Mouse (Mus musculus) adrenal gland, postnatal 4 days (tissue): ENCODE measurements around the gene Dpf1. TPM values are rescaled to one million over a fixed set of nuclear protein-coding genes. Genes with fewer than 3 reads are reported as not detected.

Source experiments
- DNase-seq, 2 experiments: peaks; one replicate each; pipeline ENCODE4 v3.0.0; 2021 to 2022; ENCODE audit warnings: low spot score in 2 of 2, mixed read lengths in 2 of 2
- long read RNA-seq, 2 experiments: library from polyadenylated mRNA; stranded (forward); transcript quantifications; one replicate each; pipeline ENCODE4 v2.0.0; 2021
- total RNA-seq, 2 experiments: library from RNA; stranded (reverse); gene quantifications; 2 replicates each; pipeline ENCODE4 v1.2.3; 2021

Gene Dpf1
- total RNA-seq: 1 to 10 TPM; 5.0 to 5.7 TPM
- long read RNA-seq, experiment 1, partial matches to known transcripts: 0 of 1 reads
- long read RNA-seq, experiment 1, other reads (novel, unspliced or antisense): 1 of 1 reads
- long read RNA-seq, experiment 2, partial matches to known transcripts: 1 of 2 reads
- long read RNA-seq, experiment 2, other reads (novel, unspliced or antisense): 1 of 2 reads

GRCm38 (mm10) chr7:29303738-29304462 lies at the start of gene Dpf1:
Gene Dpf1, plus strand, starts transcription at chr7:29303951.
- DNase-seq: peak; percentile 47 to 57

- no peak for DNase-seq
These were observed 47.9 kb upstream of the Dpf1 start for GRCm38 (mm10) chr7:29255875-29256274.

DNA sequence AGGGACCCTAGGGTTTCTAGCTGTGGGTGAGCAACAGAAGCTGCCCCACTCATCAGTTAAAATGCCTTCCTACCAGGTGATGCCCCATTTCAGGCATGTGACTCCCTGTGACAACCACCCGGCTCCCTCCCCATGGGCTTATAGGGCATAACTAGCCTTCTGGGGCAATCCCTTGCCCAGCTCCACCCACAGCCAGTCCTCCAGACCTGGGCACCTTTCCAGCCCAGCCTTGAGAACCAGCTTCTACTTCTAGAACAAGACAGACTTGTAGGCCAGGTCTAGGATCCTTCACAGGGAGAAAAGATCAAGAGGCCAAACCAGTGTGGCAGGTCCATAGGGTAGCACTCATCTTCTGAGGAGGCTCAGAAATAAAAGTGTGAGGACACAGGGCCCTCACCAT lies 46.4 kb upstream of the Dpf1 start:
- DNase-seq: no peak

GRCm38 (mm10) chr7:29259781-29260730 lies 43.7 kb upstream of the Dpf1 start:
- no peak for DNase-seq

DNA sequence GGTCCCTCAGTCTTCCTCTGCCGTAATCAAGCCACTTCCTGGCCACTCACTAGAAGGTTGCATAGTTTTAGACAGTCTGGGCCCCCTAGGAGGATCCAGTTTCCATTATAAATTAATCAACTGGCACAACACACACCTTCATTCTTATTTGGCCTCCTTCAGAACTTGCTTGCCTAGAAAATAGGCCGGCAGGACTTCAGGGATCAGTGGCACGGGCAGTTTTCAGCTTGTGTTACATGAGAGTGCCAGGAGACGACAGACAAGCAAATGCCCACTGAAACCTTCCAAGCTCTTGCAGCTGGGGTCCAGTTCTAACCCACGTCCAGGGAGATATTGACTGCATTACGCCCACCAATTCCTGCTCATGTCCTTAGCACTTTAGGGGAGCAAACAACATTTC lies 41.6 kb upstream of the Dpf1 start:
- no peak for DNase-seq

- no peak for DNase-seq
These were observed 39.9 kb upstream of the Dpf1 start for GRCm38 (mm10) chr7:29263831-29264230.

DNA sequence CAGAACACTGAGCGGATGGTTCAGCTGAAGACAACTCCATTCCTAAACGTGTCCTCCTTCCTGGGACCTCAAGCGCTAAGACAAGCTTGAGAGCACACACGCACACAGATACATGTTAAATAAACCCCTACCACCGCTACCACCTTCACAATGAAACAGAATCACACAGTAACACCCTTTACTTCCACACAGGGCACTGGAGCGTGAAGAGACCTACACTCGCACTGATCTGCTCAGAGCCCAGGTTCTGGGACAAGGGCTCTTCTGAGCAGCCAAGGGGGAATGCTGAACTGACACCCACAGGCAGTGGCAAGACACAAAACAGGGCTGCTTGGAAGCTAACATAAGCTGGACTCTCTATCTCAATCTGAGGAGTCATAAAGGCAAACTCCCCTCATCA lies 38.1 kb upstream of the Dpf1 start:
- no peak for DNase-seq

- DNase-seq: no peak
These were observed 36.8 kb upstream of the Dpf1 start for GRCm38 (mm10) chr7:29266931-29267330.

DNA sequence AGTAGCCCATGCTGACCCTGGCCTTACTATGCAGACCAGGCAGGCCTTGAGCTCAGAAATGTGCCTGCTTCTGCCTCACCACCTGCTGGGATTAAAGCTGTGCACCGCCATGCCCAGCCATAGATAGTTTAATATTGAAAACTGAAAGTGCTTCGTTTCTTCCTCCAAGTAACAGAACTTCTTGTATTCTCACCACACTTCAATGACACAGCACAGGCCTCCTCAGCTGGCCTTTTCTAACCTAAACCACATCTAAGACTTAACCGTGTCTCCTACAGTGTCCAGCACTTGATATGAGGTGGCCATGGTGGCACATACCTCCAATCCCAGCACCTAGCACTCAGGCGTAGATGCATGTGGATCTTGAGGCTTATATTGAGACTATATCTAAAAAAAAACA lies 33.3 kb upstream of the Dpf1 start:
- DNase-seq: no peak

DNA sequence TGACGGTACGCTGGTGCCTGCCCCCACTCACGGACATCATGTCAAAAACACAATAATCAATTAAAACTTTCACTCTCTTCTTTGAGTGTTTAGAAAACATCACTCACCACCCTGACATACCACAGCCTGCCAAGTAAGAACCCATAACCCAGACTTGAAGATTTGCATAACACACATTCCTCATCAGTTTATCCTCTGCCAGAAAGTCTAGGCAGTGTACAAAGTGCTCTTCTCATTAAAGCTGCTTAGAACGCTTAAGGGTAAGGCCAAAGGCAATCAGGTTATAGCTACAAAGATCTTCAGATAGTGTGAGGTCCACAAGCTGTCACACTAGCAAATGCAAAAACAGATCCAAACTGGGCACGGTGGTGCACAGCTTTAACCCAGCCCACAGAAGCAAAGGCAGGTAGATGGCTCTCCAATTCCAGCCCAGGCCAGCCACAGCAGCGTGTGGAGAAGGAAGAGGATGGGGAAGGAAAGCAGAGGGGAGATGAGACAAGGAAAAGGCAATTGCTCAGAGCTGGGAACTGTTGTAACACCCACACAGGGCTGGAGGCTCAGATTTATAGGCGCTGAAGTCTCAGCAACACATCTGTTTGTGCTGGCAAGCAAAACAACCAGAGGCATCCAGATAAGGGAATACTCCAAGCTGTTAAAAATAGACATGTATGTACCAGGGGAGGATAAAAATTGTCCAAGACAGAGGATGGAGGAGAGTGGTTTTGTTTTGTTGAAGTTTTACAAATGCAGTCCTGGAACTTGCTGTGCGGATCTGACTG lies 31.9 kb upstream of the Dpf1 start:
- DNase-seq: no peak

GRCm38 (mm10) chr7:29276715-29277114 lies 27.0 kb upstream of the Dpf1 start:
- DNase-seq: no peak

DNA sequence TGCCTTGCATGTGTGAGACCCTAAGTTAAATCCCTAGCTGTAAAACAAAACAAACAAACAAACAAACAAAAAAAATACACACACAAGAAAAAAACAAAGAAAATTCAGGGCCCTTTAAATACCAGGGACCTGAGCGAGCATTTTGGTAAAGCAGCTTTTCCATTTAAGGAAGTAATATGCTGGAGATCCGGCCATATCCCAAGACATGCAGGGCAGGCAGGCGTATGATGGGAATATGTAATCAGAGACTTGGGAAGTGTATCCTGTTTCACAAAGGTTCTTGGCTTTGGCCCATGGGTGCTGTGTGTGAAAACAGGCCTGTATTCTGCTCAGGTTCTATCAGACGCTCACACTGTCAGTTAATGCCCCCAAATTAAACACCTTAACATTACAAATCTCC lies 26.2 kb upstream of the Dpf1 start:
- DNase-seq: no peak

DNA sequence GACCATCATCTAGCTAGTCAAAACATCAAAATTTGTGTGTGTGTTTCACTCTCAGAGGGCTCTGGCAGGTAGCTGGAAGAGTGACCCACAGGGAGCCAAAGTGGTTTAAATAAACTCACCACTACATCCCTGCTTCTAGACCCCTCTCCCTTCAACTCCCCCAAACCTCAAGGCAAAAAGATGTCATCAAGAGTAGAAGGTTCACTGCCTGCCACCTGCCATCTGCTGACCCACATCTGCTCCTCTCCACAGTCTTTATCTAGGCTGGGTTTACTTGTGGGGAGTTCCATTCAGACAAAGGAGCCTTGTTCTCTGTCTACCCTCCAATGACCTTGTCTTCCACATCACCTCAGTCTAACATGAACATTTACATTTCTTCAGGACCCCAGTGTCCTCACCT lies 24.5 kb upstream of the Dpf1 start:
- no peak for DNase-seq

DNA sequence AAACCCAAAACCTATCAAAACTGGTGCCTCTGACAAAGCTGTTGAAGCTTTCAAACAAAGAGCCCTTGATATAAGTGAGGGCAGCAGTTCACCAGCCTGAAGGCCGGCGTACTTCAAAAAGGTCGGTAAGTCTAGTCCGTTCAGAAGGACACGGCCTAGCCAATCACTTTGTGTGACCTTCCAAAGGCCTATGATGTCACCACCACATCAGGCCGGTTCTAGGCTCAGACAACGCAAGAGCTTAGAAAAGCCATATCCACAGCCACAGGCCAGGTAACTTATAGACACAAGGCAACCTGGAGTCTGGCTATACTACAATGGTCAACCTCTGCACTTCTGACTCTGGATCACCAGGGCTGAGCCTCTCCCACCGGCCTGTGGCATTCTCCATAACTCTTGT lies 23.8 kb upstream of the Dpf1 start:
- DNase-seq: no peak

DNA sequence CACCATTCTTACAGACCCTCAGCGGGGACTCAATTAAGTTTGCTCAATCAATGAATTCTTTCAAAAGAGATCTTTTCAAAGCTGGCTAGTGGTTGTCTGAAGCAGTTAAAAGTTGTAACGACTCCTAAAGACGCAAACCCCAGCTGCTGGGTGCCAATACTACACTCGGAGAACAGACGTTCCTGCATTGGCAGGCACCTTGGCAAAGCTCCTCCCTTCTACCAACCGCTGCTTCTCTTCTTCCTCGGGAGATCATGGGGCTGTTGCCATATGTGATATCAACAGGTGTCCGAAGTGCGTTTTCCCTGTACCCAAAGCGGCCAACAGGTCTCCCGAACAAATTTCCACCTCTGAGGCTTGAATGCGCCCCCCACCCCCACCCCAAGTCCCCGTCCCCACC lies 22.9 kb upstream of the Dpf1 start:
- no peak for DNase-seq

- peak; percentile 28 to 29 for DNase-seq
These were observed 22.3 kb upstream of the Dpf1 start, which contains the start of gene Spint2 for GRCm38 (mm10) chr7:29281201-29282073. Gene Spint2, minus strand, starts transcription at chr7:29281912.

- DNase-seq: no peak
These were observed 21.6 kb upstream of the Dpf1 start for GRCm38 (mm10) chr7:29282074-29282554.

DNA sequence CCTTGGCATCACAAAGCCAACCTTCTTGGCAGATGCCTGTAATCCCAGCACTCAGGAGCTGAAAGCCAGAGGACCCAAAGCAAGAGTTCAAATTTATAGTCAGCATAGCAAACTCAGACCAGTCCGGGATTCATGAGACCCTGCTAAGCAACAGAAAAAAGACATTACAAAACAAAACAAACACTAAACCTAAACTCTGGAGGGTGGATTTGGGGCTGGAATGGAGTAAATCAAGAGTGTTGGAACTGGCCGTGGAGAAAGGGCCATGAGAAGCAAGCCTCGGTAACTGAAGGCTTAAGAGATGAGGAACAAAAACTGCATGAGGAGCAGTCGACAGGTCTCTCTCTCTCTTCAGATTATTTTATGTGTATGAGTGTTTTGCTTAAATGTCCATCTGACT lies 19.9 kb upstream of the Dpf1 start:
- DNase-seq: no peak

- DNase-seq: no peak
These were observed 19.2 kb upstream of the Dpf1 start for GRCm38 (mm10) chr7:29284523-29284922.

GRCm38 (mm10) chr7:29287481-29287880 lies 16.3 kb upstream of the Dpf1 start:
- DNase-seq: no peak
